Mouse (Mus musculus) spleen, postnatal 14 days (tissue): ENCODE measurements around the gene Sirt2.
A peak's percentile ranks its signal among the peaks of the same experiment; 100 is the strongest.

Source experiments
- DNase-seq, 2 experiments: peaks; one replicate each; pipeline ENCODE4 v3.0.0; 2021 to 2022; ENCODE audit warnings: low spot score in 2 of 2

The Sirt2 gene

GRCm38 (mm10) chr7:28816201-28816600, 49.7 kb downstream of the Sirt2 start:
- no peak for DNase-seq

GRCm38 (mm10) chr7:28816920-28817319, 50.4 kb downstream of the Sirt2 start:
- no peak for DNase-seq

GRCm38 (mm10) chr7:28817524-28817923, 51.0 kb downstream of the Sirt2 start:
- DNase-seq = no peak

GRCm38 (mm10) chr7:28817957-28818356, 51.4 kb downstream of the Sirt2 start:
- no peak for DNase-seq

GRCm38 (mm10) chr7:28818436-28818835, 51.9 kb downstream of the Sirt2 start:
- DNase-seq = no peak

- no peak for DNase-seq
Measured at GRCm38 (mm10) chr7:28818861-28819452, 52.4 kb downstream of the Sirt2 start.

- DNase-seq = no peak
Measured at GRCm38 (mm10) chr7:28819571-28819970, 53.0 kb downstream of the Sirt2 start.

- DNase-seq = no peak
Measured at GRCm38 (mm10) chr7:28820358-28821260, 54.1 kb downstream of the Sirt2 start.

- DNase-seq = no peak
Measured at GRCm38 (mm10) chr7:28821261-28821831, 54.8 kb downstream of the Sirt2 start.

GRCm38 (mm10) chr7:28822556-28822955, 56.0 kb downstream of the Sirt2 start:
- no peak for DNase-seq

GRCm38 (mm10) chr7:28822993-28823903, 56.7 kb downstream of the Sirt2 start:
- DNase-seq = no peak

- DNase-seq = no peak
Measured at GRCm38 (mm10) chr7:28823932-28824331, 57.4 kb downstream of the Sirt2 start.

- peak; percentile 80 to 85 for DNase-seq
Measured at GRCm38 (mm10) chr7:28824941-28825685, 58.6 kb downstream of the Sirt2 start, which contains the start of gene Ech1. Ech1 (plus strand) TSS chr7:28825217.

GRCm38 (mm10) chr7:28825686-28826401, 59.3 kb downstream of the Sirt2 start:
- DNase-seq = no peak

- DNase-seq = no peak
Measured at GRCm38 (mm10) chr7:28826402-28826772, 59.9 kb downstream of the Sirt2 start.

GRCm38 (mm10) chr7:28827338-28827737, 60.8 kb downstream of the Sirt2 start:
- no peak for DNase-seq

GRCm38 (mm10) chr7:28829821-28830220, 63.3 kb downstream of the Sirt2 start:
- DNase-seq = no peak

- DNase-seq = no peak
Measured at GRCm38 (mm10) chr7:28830981-28831380, 64.4 kb downstream of the Sirt2 start.

GRCm38 (mm10) chr7:28831411-28832125, 65.0 kb downstream of the Sirt2 start:
- DNase-seq = no peak

- no peak for DNase-seq
Measured at GRCm38 (mm10) chr7:28832137-28832536, 65.6 kb downstream of the Sirt2 start.
